Mouse (Mus musculus): ENCODE data around the gene Olfr1013. TPM values are rescaled to one million over a fixed set of nuclear protein-coding genes. Genes with fewer than 3 reads are reported as not detected.

Olfr1013 gene
- polyA plus RNA-seq, 1 experiment, result not detected

DNA sequence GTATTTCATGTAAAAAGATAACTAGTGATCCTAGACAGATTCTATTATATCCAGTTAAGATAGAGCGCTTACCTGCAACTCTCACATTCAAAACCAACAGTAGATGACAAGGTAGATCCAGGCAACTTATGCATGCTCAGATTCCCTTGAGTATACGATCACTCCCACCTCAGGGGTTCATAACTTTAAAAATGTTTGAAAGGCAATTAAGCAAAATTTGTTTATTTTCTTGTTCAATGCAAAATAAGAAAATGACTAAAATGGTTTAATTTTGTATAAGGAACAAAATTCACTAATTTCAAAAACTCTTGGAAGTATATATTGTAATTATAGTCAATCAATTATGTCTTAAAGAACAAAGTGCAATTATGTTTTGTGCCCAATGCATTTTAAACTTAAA, 35.5 kb downstream of the Olfr1013 start, which contains the start of gene Olfr1016:
TSS of gene Olfr1016 (minus strand) at position 101 of the 400 bp plus-strand sequence.
- no peak within 1 kb of the TSS for H3K27ac ChIP-seq (ENCODE audit: insufficient read depth, low read length)
- no peaks in the 10 kb centered on the region for H3K4me1 ChIP-seq (ENCODE audit: control insufficient read depth, insufficient read depth, insufficient read length)
- H3K36me3 ChIP-seq (ENCODE audit: control insufficient read depth, insufficient read depth, low read length), result no peaks in the 10 kb centered on the region
- H3K4me3 ChIP-seq (ENCODE audit: extremely low read depth, insufficient read depth, insufficient read length), result no peak within 1 kb of the TSS
- WGBS, result 88% methylated on average over 2 of the region's 2 CpGs
- DNase-seq (ENCODE audit: low read depth in 1 of 2, low spot score in 2 of 2), result no peak
- H3K27me3 ChIP-seq (ENCODE audit: control insufficient read depth, insufficient read depth, low read length), result no peaks in the 10 kb centered on the region
- TF ChIP-seq CTCF (IDR thresholded peaks at IDR 0.05; ENCODE audit: extremely low read depth, insufficient read depth, insufficient read length, insufficient replicate concordance), result no peak
- TF ChIP-seq POLR2A (IDR thresholded peaks at IDR 0.05; ENCODE audit: low read depth, low read length), result no peak

DNA sequence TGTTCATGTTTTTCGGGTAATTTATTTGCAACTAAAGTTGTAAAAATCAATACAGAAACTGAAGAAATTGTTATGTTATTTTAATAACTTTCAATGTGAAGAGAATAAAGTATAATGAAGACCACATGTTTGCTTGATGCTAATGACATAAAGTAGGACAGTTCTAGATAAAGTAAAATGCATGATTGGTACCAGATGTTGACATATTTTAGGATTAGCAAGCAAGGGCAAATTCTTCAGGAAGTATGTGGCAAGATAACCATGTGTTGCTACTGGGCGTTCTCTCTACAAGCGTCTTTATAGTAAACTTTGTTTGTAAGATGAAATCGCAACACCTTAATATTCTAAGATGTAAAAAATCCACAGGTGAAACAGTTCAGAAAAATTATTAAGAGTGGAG, 37.6 kb downstream of the Olfr1013 start:
- 86% methylated on average over 4 of the region's 4 CpGs for whole genome bisulfite sequencing

DNA sequence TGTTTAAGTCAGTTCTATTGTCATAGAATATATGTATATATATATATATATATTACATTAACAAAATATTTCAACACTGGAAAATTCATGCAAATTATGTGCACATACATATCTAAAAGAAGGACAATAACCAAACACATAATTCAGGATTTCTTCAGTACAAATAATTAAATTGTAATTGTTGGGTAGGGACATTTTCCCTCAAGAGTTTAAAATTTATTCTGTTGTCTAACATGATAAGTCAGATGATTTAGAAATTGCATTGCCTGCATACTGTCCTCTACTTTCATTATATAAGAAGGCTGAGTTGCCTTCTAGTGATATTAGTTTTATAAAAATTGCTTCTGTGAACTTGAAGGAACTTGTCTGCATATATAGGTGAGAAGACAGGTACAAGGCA, 51.3 kb downstream of the Olfr1013 start, which contains the start of gene Olfr1018:
TSS of gene Olfr1018 (plus strand) at position 301 of the 400 bp plus-strand sequence.
- no peaks in the 10 kb centered on the region for H3K27me3 ChIP-seq (ENCODE audit: control insufficient read depth, insufficient read depth, low read length)
- no peaks in the 10 kb centered on the region for H3K36me3 ChIP-seq (ENCODE audit: control insufficient read depth, insufficient read depth, low read length)
- no peak within 1 kb of the TSS for H3K4me3 ChIP-seq (ENCODE audit: extremely low read depth, insufficient read depth, insufficient read length)
- H3K27ac ChIP-seq (ENCODE audit: insufficient read depth, low read length), result no peak within 1 kb of the TSS
- DNase-seq (ENCODE audit: low read depth in 1 of 2, low spot score in 2 of 2), result no peak
- TF ChIP-seq CTCF (IDR thresholded peaks at IDR 0.05; ENCODE audit: extremely low read depth, insufficient read depth, insufficient read length, insufficient replicate concordance), result no peak
- no peak for TF ChIP-seq POLR2A (IDR thresholded peaks at IDR 0.05; ENCODE audit: low read depth, low read length)
- H3K4me1 ChIP-seq (ENCODE audit: control insufficient read depth, insufficient read depth, insufficient read length), result no peaks in the 10 kb centered on the region

More for the DNA sequence above, 37.6 kb downstream of the Olfr1013 start:
- no peaks in the 10 kb centered on the region for H3K27me3 ChIP-seq (ENCODE audit: control insufficient read depth, insufficient read depth, low read length)
- H3K4me3 ChIP-seq (ENCODE audit: extremely low read depth, insufficient read depth, insufficient read length), result no peak overlapping the region
- DNase-seq (ENCODE audit: low read depth in 1 of 2, low spot score in 2 of 2), result no peak
- no peaks in the 10 kb centered on the region for H3K4me1 ChIP-seq (ENCODE audit: control insufficient read depth, insufficient read depth, insufficient read length)
- no peaks in the 10 kb centered on the region for H3K36me3 ChIP-seq (ENCODE audit: control insufficient read depth, insufficient read depth, low read length)
- H3K27ac ChIP-seq (ENCODE audit: insufficient read depth, low read length), result no peak overlapping the region
- TF ChIP-seq POLR2A (IDR thresholded peaks at IDR 0.05; ENCODE audit: low read depth, low read length) (no peak), CTCF (IDR thresholded peaks at IDR 0.05; ENCODE audit: extremely low read depth, insufficient read depth, insufficient read length, insufficient replicate concordance) (no peak)

Other genes starting within 250 kb of the Olfr1013 start
- gene 4833423E24Rik, start 248.1 kb upstream of the Olfr1013 start, polyA plus RNA-seq (2012; rRNA removed), result not detected in 2 replicates
- not detected in 2 replicates for gene Olfr996, start 187.9 kb upstream of the Olfr1013 start, polyA plus RNA-seq (2012; rRNA removed)
- not detected in 2 replicates for gene Olfr998, start 178.2 kb upstream of the Olfr1013 start, polyA plus RNA-seq (2012; rRNA removed)
- not detected in 2 replicates for gene Olfr1000, start 155.2 kb upstream of the Olfr1013 start, polyA plus RNA-seq (2012; rRNA removed)
- gene Olfr1002, start 116.4 kb upstream of the Olfr1013 start, polyA plus RNA-seq (2012; rRNA removed), result not detected in 2 replicates
- not detected in 2 replicates for gene Olfr154, start 102.6 kb upstream of the Olfr1013 start, polyA plus RNA-seq (2012; rRNA removed)
- not detected in 2 replicates for gene Olfr1006, start 88.3 kb upstream of the Olfr1013 start, polyA plus RNA-seq (2012; rRNA removed)
- not detected in 2 replicates for gene Olfr1008, start 77.7 kb upstream of the Olfr1013 start, polyA plus RNA-seq (2012; rRNA removed)
- not detected in 2 replicates for gene Olfr1009, start 51.7 kb upstream of the Olfr1013 start, polyA plus RNA-seq (2012; rRNA removed)
- gene Olfr1012, start 4.3 kb upstream of the Olfr1013 start, polyA plus RNA-seq (2012; rRNA removed), result not detected in 2 replicates
- gene Olfr1014, start 5.6 kb downstream of the Olfr1013 start, polyA plus RNA-seq (2012; rRNA removed), result not detected in 2 replicates
- gene Olfr1015, start 14.9 kb downstream of the Olfr1013 start, polyA plus RNA-seq (2012; rRNA removed), result not detected in 2 replicates
- gene Olfr1016, start 35.4 kb downstream of the Olfr1013 start, polyA plus RNA-seq (2012; rRNA removed), result not detected in 2 replicates
- not detected in 2 replicates for gene Olfr1018, start 51.4 kb downstream of the Olfr1013 start, polyA plus RNA-seq (2012; rRNA removed)
- gene Olfr1019, start 78.4 kb downstream of the Olfr1013 start, polyA plus RNA-seq (2012; rRNA removed), result not detected in 2 replicates
- not detected in 2 replicates for gene Olfr1020, start 79.9 kb downstream of the Olfr1013 start, polyA plus RNA-seq (2012; rRNA removed)
- gene Olfr1022, start 101.5 kb downstream of the Olfr1013 start, polyA plus RNA-seq (2012; rRNA removed), result not detected in 2 replicates
- gene Olfr1023, start 118.5 kb downstream of the Olfr1013 start, polyA plus RNA-seq (2012; rRNA removed), result not detected in 2 replicates
- not detected in 2 replicates for gene Olfr1024, start 138.0 kb downstream of the Olfr1013 start, polyA plus RNA-seq (2012; rRNA removed)
- gene Olfr1025-ps1, start 148.1 kb downstream of the Olfr1013 start, polyA plus RNA-seq (2012; rRNA removed), result not detected in 2 replicates
- not detected in 2 replicates for gene Olfr1026, start 154.5 kb downstream of the Olfr1013 start, polyA plus RNA-seq (2012; rRNA removed)
- not detected in 2 replicates for gene Olfr1028, start 183.3 kb downstream of the Olfr1013 start, polyA plus RNA-seq (2012; rRNA removed)
- gene Olfr1029, start 206.8 kb downstream of the Olfr1013 start, polyA plus RNA-seq (2012; rRNA removed), result not detected in 2 replicates
- not detected in 2 replicates for gene Olfr1030, start 212.2 kb downstream of the Olfr1013 start, polyA plus RNA-seq (2012; rRNA removed)
- gene Olfr1031, start 223.2 kb downstream of the Olfr1013 start, polyA plus RNA-seq (2012; rRNA removed), result not detected in 2 replicates
- not detected in 2 replicates for gene Olfr1032, start 238.4 kb downstream of the Olfr1013 start, polyA plus RNA-seq (2012; rRNA removed)

All from spleen, adult 2 months (tissue).